Mouse (Mus musculus) lung, postnatal 0 days (tissue): ENCODE results near the gene Rilpl1. TPM values are rescaled to one million over a fixed set of nuclear protein-coding genes. Genes with fewer than 3 reads are reported as not detected.

Experiments used
- ATAC-seq: fragments of 200-750 bp; cut with Nextera tagmentation; 2 replicates; pipeline ENCODE4 v1.8.0; 2017; ENCODE audit warnings: moderate library complexity
- DNase-seq: peaks from one replicate; pipeline ENCODE4 v3.0.0-alpha.2; 2016; ENCODE audit warnings: low spot score
- H3K27ac ChIP-seq: fragments of 300-500 bp; sonication (generic); 2 replicates; pipeline ENCODE4 v1.5.1; 2014; ENCODE audit warnings: antibody characterized with exemption, mild to moderate bottlenecking, low read length, mixed read lengths
- H3K27me3 ChIP-seq: fragments of 300-500 bp; sonication (generic); replicated peaks from 2 replicates; pipeline ENCODE4 v1.6.1; 2014; ENCODE audit warnings: low read length, mixed read lengths; ENCODE audit not compliant: insufficient read depth
- H3K36me3 ChIP-seq: fragments of 300-500 bp; sonication (generic); 2 replicates; pipeline ENCODE4 v1.6.1; 2014; ENCODE audit warnings: low read length, mixed read lengths; ENCODE audit not compliant: insufficient read depth
- H3K4me1 ChIP-seq: fragments of 300-500 bp; sonication (generic); 2 replicates; pipeline ENCODE4 v1.6.1; 2014; ENCODE audit warnings: antibody characterized with exemption, low read depth, low read length, mixed read lengths; ENCODE audit not compliant: insufficient read depth
- H3K4me2 ChIP-seq: fragments of 300-500 bp; sonication (generic); replicated peaks from 2 replicates; pipeline ENCODE4 v1.6.1; 2014; ENCODE audit warnings: low read depth, mild to moderate bottlenecking, low read length, moderate library complexity, mixed read lengths
- H3K4me3 ChIP-seq: fragments of 300-500 bp; sonication (generic); 2 replicates; pipeline ENCODE4 v1.5.1; 2014; ENCODE audit warnings: low read depth, low read length
- H3K9ac ChIP-seq: fragments of 300-500 bp; sonication (generic); replicated peaks from 2 replicates; pipeline ENCODE4 v1.6.1; 2014; ENCODE audit warnings: low read depth, mild to moderate bottlenecking
- H3K9me3 ChIP-seq: fragments of 300-500 bp; sonication (generic); 2 replicates; pipeline ENCODE4 v1.6.1; 2016; ENCODE audit warnings: low read length, mixed read lengths
- CTCF ChIP-seq: IDR thresholded peaks from 2 replicates; pipeline ENCODE4 v1.5.1; 2016; ENCODE audit warnings: antibody characterized with exemption, mild to moderate bottlenecking
- EP300 ChIP-seq: IDR thresholded peaks from 2 replicates; pipeline ENCODE4 v1.6.1; 2016; ENCODE audit warnings: antibody characterized with exemption, mild to moderate bottlenecking, control low read depth
- WGBS: fragments of 180-500 bp; shearing (Covaris S2); extraction: QIAGEN DNeasy Blood & Tissue Kit; methylation state at CpG from one replicate; pipeline ENCODE4 v1.1.7; 2014; 5-methylcytosine and 5-hydroxymethylcytosine counted together
- polyA plus RNA-seq: library from polyadenylated mRNA; unstranded; fragments of >200 nt; fragmentation: Nextera tagmentation; extraction: Ambion mirVana; gene quantifications from 2 replicates; pipeline ENCODE4 v1.2.1, GENCODE M21; 2015

Rilpl1 gene
- polyA plus RNA-seq, 1 experiment from 2014 or later = 24.4 TPM

GRCm38 (mm10) chr5:124540905-124541601, 9.9 kb upstream of the Rilpl1 start:
- peaks cover 10% of the 10 kb centered on the region; the same call in 1 of the 2 replicates for H3K36me3 ChIP-seq
- peak overlapping the region; percentile 65 for H3K4me2 ChIP-seq
- H3K9me3 ChIP-seq = no peaks in the 10 kb centered on the region
- peak overlapping the region; percentile 84 for H3K9ac ChIP-seq
- H3K27me3 ChIP-seq = no peaks in the 10 kb centered on the region
- 1% methylated on average over 38 of the region's 89 CpGs for WGBS
- no peak for TF ChIP-seq EP300
- peaks cover 7% of the 10 kb centered on the region for H3K4me1 ChIP-seq
- peak; percentile 80 for ATAC-seq
- H3K4me3 ChIP-seq = peak overlapping the region; percentile 72
- peak overlapping the region; percentile 96 for H3K27ac ChIP-seq
- DNase-seq = peak; percentile 78

- under 1% methylated on average over 32 of the region's 35 CpGs for WGBS
- H3K4me2 ChIP-seq = peak within 1 kb of the TSS; percentile 65
- H3K27ac ChIP-seq = peak within 1 kb of the TSS; percentile 96
- H3K4me1 ChIP-seq = peaks cover 7% of the 10 kb centered on the region
- TF ChIP-seq EP300 = 0 out of 2 replicates have a peak, but pooled peaks have one; percentile 11
- peak; percentile 62 for TF ChIP-seq CTCF
- H3K27me3 ChIP-seq = no peaks in the 10 kb centered on the region
- H3K9me3 ChIP-seq = no peaks in the 10 kb centered on the region
- ATAC-seq (peak; percentile 96), DNase-seq (peak; percentile 99)
- peak within 1 kb of the TSS; percentile 72 for H3K4me3 ChIP-seq
- H3K36me3 ChIP-seq = peaks cover 6% of the 10 kb centered on the region; the same call in 1 of the 2 replicates
- H3K9ac ChIP-seq = peak within 1 kb of the TSS; percentile 84
Measured at GRCm38 (mm10) chr5:124540383-124540786, 9.2 kb upstream of the Rilpl1 start, which contains the start of gene Tmed2. Gene Tmed2 (plus strand): TSS chr5:124540695.

GRCm38 (mm10) chr5:124539905-124540304, 8.7 kb upstream of the Rilpl1 start:
- Histone ChIP-seq H3K4me2 (peak overlapping the region; percentile 45), H3K4me1 (peaks cover 7% of the 10 kb centered on the region), H3K9me3 (no peaks in the 10 kb centered on the region), H3K27ac (no peak overlapping the region), H3K9ac (no peak overlapping the region), H3K27me3 (no peaks in the 10 kb centered on the region), H3K4me3 (0 out of 2 replicates have a peak overlapping the region, but pooled peaks have one; percentile 72), H3K36me3 (peaks cover 2% of the 10 kb centered on the region; the same call in 1 of the 2 replicates)
- WGBS = 73% methylated on average over 4 of the region's 4 CpGs
- DNase-seq (no peak), ATAC-seq (no peak)
- TF ChIP-seq CTCF (no peak), EP300 (no peak)

GRCm38 (mm10) chr5:124538813-124539792, 7.9 kb upstream of the Rilpl1 start:
- TF ChIP-seq CTCF (peak; percentile 77), EP300 (no peak)
- H3K4me3 ChIP-seq = no peak overlapping the region
- no peak overlapping the region for H3K9ac ChIP-seq
- H3K36me3 ChIP-seq = no peaks in the 10 kb centered on the region; the same call in 1 of the 2 replicates
- DNase-seq (peak; percentile 74), ATAC-seq (no peak)
- WGBS = 77% methylated on average over 15 of the region's 16 CpGs
- no peaks in the 10 kb centered on the region for H3K9me3 ChIP-seq
- H3K4me2 ChIP-seq = no peak overlapping the region
- peaks cover 7% of the 10 kb centered on the region for H3K4me1 ChIP-seq
- H3K27ac ChIP-seq = no peak overlapping the region
- no peaks in the 10 kb centered on the region for H3K27me3 ChIP-seq

- DNase-seq (peak; percentile 68), ATAC-seq (no peak)
- Histone ChIP-seq H3K4me1 (peaks cover 8% of the 10 kb centered on the region), H3K36me3 (no peaks in the 10 kb centered on the region), H3K27ac (peak overlapping the region; percentile 28; the same call in 1 of the 2 replicates), H3K9ac (0 out of 2 replicates have a peak overlapping the region, but pooled peaks have one; percentile 2), H3K4me3 (no peak overlapping the region), H3K27me3 (no peaks in the 10 kb centered on the region), H3K4me2 (peak overlapping the region; percentile 46), H3K9me3 (no peaks in the 10 kb centered on the region)
- 1% methylated on average over 14 of the region's 17 CpGs for WGBS
- TF ChIP-seq EP300 = no peak
- peak; percentile 37 for TF ChIP-seq CTCF
Measured at GRCm38 (mm10) chr5:124536776-124537175, 5.6 kb upstream of the Rilpl1 start.

- Histone ChIP-seq H3K9me3 (no peaks in the 10 kb centered on the region), H3K4me1 (peaks cover 8% of the 10 kb centered on the region), H3K9ac (no peak overlapping the region), H3K4me3 (no peak overlapping the region), H3K4me2 (no peak overlapping the region), H3K27me3 (no peaks in the 10 kb centered on the region), H3K36me3 (no peaks in the 10 kb centered on the region), H3K27ac (no peak overlapping the region)
- no peak for ATAC-seq
- TF ChIP-seq EP300 (no peak), CTCF (no peak)
- no peak for DNase-seq
- 56% methylated on average over 5 of the region's 5 CpGs for WGBS
Measured at GRCm38 (mm10) chr5:124535016-124535415, 3.8 kb upstream of the Rilpl1 start.
